ENCODE assay signal across 15 mouse cellular contexts in genomic region chr19:57138909-57139617, GRCm38 (mm10).
"Had no signal": no experiment of that assay in that cellular context is flagged by ENCODE, and none has a peak within 500 bp of the region (broad histone marks: within the 10 kb centered on the region; RNA-seq: fewer than 3 reads in every experiment).

No protein-coding gene starts in this region.

- H3K9me3 ChIP-seq: kidney, embryonic 15.5 days; liver, embryonic 15.5 days; midbrain, embryonic 10.5 days; neural tube, embryonic 15.5 days; stomach, embryonic 15.5 days had no signal

- H3K27me3 ChIP-seq: kidney, embryonic 15.5 days; liver, embryonic 15.5 days; neural tube, embryonic 15.5 days; stomach, embryonic 15.5 days had no signal

- H3K27ac ChIP-seq: kidney, embryonic 15.5 days; limb, embryonic 12.5 days; liver, embryonic 15.5 days; midbrain, embryonic 10.5 days; neural tube, embryonic 15.5 days; stomach, embryonic 15.5 days had no signal

- H3K4me1 ChIP-seq: liver, embryonic 15.5 days had no signal

- H3K9ac ChIP-seq: kidney, embryonic 15.5 days; limb, embryonic 12.5 days; liver, embryonic 15.5 days; lung, embryonic 14.5 days; neural tube, embryonic 15.5 days; stomach, embryonic 15.5 days had no signal

- DNase-seq: kidney, postnatal 14 days; lung, embryonic 14.5 days; lung, postnatal 10 days; lung, postnatal 4 days; midbrain, embryonic 14.5 days; spleen, adult 18-20 months; thymus, adult 2 months had no signal

- H3K4me3 ChIP-seq: kidney, embryonic 15.5 days; limb, embryonic 12.5 days; liver, embryonic 15.5 days; midbrain, embryonic 10.5 days; myocyte; neural tube, embryonic 15.5 days; stomach, embryonic 15.5 days had no signal

- H3K4me2 ChIP-seq: kidney, embryonic 15.5 days; limb, embryonic 12.5 days; liver, embryonic 11.5 days; liver, embryonic 15.5 days; lung, embryonic 14.5 days; neural tube, embryonic 15.5 days; stomach, embryonic 15.5 days had no signal

- H3K36me3 ChIP-seq: kidney, embryonic 15.5 days; limb, embryonic 12.5 days; liver, embryonic 15.5 days; midbrain, embryonic 10.5 days; neural tube, embryonic 15.5 days; stomach, embryonic 15.5 days had no signal
